Mouse (Mus musculus): ENCODE data around the gene Myh9. TPM values are rescaled to one million over a fixed set of nuclear protein-coding genes. Genes with fewer than 3 reads are reported as not detected.

Gene Myh9
- total and polyA plus RNA-seq, 2 experiments from 2014 or later: 9.1 to 33.6 TPM

- 75% methylated on average over 14 of the region's 14 CpGs for WGBS
- Histone ChIP-seq H3K9me3 (ENCODE audit: low read length) (no peaks in the 10 kb centered on the region), H3K27ac (peak overlapping the region; percentile 70), H3K4me2 (ENCODE audit: low read depth, low read length) (no peak overlapping the region), H3K4me3 (ENCODE audit: low read length) (no peak overlapping the region), H3K4me1 (ENCODE audit: insufficient read depth, low read length) (peaks cover 14% of the 10 kb centered on the region), H3K27me3 (ENCODE audit: insufficient read depth, low read length) (no peaks in the 10 kb centered on the region), H3K36me3 (ENCODE audit: insufficient read depth, low read length) (peaks cover 3% of the 10 kb centered on the region; the same call in 1 of the 2 replicates), H3K9ac (replicated peaks; ENCODE audit: low read length) (no peak overlapping the region; the same call in 1 of the 2 replicates)
- TF ChIP-seq CTCF (IDR thresholded peaks at IDR 0.05; ENCODE audit: low read depth): no peak
- DNase-seq (ENCODE audit: low spot score): no peak
- no peak; the same call in 1 of the 2 replicates for ATAC-seq
Measured at GRCm38 (mm10) chr15:77797609-77798411, 44.2 kb downstream of the Myh9 start.

DNA sequence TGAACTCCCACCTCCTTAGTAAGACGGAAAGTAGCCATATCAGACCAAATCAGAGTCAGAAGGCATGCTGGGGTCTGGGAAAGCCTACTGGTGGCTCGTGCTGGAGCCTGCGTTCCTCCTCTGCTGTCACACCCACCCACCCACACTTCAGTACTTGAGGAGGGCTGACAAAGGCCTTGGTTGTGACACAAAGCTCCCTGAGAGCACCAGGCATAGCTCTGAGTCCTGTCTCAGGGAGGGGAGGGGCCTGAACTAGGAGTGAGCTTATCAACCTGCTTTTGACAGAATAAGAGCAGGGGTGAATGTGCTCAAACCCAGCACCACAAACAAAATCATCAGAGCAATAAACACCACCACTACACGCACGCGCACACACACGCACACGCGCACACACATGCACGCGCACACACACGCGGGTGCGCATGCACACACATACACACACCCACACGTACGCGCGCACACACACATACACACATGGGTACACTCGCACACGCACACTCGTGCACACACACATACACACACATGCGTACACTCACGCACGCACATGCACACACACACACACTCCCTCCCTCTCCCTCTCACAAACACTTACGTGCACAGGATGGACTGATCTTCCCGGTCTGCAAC lies 45.5 kb downstream of the Myh9 start:
- WGBS: 94% methylated on average over 26 of the region's 26 CpGs

DNA sequence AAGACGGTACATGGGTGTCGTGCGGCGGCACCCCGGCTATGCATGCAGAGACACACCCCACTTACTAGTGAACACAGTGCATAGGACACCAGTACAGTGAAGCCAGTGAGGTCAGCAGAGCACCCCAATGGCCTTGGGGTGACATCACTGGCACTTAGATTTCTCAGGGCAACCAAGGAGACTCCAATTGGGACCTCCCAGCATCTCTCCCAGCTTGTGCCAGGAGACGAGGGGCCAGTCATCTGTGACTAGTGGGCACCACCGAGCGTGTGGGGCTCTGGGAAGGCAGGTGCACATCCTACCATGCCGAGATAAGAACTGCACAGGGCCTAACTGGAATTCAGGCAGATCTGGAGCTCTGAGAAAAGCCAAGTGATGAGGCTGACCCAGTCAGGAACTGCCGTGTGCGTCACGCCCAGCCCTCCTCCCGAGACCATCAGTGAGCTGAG lies 47.0 kb downstream of the Myh9 start:
- no peak overlapping the region for H3K4me3 ChIP-seq (ENCODE audit: low read length)
- no peak overlapping the region for H3K9ac ChIP-seq (replicated peaks; ENCODE audit: low read length)
- WGBS: 84% methylated on average over 13 of the region's 13 CpGs
- DNase-seq (ENCODE audit: low spot score) (no peak), ATAC-seq (no peak)
- H3K4me1 ChIP-seq (ENCODE audit: insufficient read depth, low read length): peaks cover 14% of the 10 kb centered on the region
- H3K27ac ChIP-seq: no peak overlapping the region
- H3K9me3 ChIP-seq (ENCODE audit: low read length): no peaks in the 10 kb centered on the region
- peaks cover 24% of the 10 kb centered on the region for H3K36me3 ChIP-seq (ENCODE audit: insufficient read depth, low read length)
- no peak overlapping the region for H3K4me2 ChIP-seq (ENCODE audit: low read depth, low read length)
- no peaks in the 10 kb centered on the region for H3K27me3 ChIP-seq (ENCODE audit: insufficient read depth, low read length)
- no peak for TF ChIP-seq CTCF (IDR thresholded peaks at IDR 0.05; ENCODE audit: low read depth)

More for the DNA sequence above, 45.5 kb downstream of the Myh9 start:
- Histone ChIP-seq H3K4me1 (ENCODE audit: insufficient read depth, low read length) (peaks cover 14% of the 10 kb centered on the region), H3K27me3 (ENCODE audit: insufficient read depth, low read length) (no peaks in the 10 kb centered on the region), H3K9me3 (ENCODE audit: low read length) (no peaks in the 10 kb centered on the region), H3K36me3 (ENCODE audit: insufficient read depth, low read length) (peaks cover 8% of the 10 kb centered on the region; the same call in 1 of the 2 replicates), H3K27ac (no peak overlapping the region), H3K4me3 (ENCODE audit: low read length) (no peak overlapping the region), H3K9ac (replicated peaks; ENCODE audit: low read length) (no peak overlapping the region), H3K4me2 (ENCODE audit: low read depth, low read length) (no peak overlapping the region)
- no peak for ATAC-seq
- TF ChIP-seq CTCF (IDR thresholded peaks at IDR 0.05; ENCODE audit: low read depth): no peak
- no peak for DNase-seq (ENCODE audit: low spot score)

GRCm38 (mm10) chr15:77794138-77794907 lies 47.7 kb downstream of the Myh9 start:
- H3K27me3 ChIP-seq (ENCODE audit: insufficient read depth, low read length): no peaks in the 10 kb centered on the region
- H3K4me1 ChIP-seq (ENCODE audit: insufficient read depth, low read length): peaks cover 14% of the 10 kb centered on the region
- 88% methylated on average over 13 of the region's 13 CpGs for WGBS
- no peak for ATAC-seq
- no peaks in the 10 kb centered on the region for H3K9me3 ChIP-seq (ENCODE audit: low read length)
- no peak overlapping the region for H3K4me2 ChIP-seq (ENCODE audit: low read depth, low read length)
- no peak overlapping the region for H3K9ac ChIP-seq (replicated peaks; ENCODE audit: low read length)
- H3K27ac ChIP-seq: no peak overlapping the region
- no peak for TF ChIP-seq CTCF (IDR thresholded peaks at IDR 0.05; ENCODE audit: low read depth)
- no peak overlapping the region for H3K4me3 ChIP-seq (ENCODE audit: low read length)
- DNase-seq (ENCODE audit: low spot score): no peak
- H3K36me3 ChIP-seq (ENCODE audit: insufficient read depth, low read length): peaks cover 27% of the 10 kb centered on the region

GRCm38 (mm10) chr15:77793554-77793953 lies 48.4 kb downstream of the Myh9 start:
- Histone ChIP-seq H3K9ac (replicated peaks; ENCODE audit: low read length) (no peak overlapping the region), H3K36me3 (ENCODE audit: insufficient read depth, low read length) (peaks cover 27% of the 10 kb centered on the region), H3K27me3 (ENCODE audit: insufficient read depth, low read length) (no peaks in the 10 kb centered on the region), H3K9me3 (ENCODE audit: low read length) (no peaks in the 10 kb centered on the region), H3K4me2 (ENCODE audit: low read depth, low read length) (no peak overlapping the region), H3K4me1 (ENCODE audit: insufficient read depth, low read length) (peaks cover 8% of the 10 kb centered on the region), H3K27ac (no peak overlapping the region), H3K4me3 (ENCODE audit: low read length) (no peak overlapping the region)
- ATAC-seq: no peak
- 82% methylated on average over 7 of the region's 7 CpGs for WGBS
- no peak for DNase-seq (ENCODE audit: low spot score)
- TF ChIP-seq CTCF (IDR thresholded peaks at IDR 0.05; ENCODE audit: low read depth): no peak

DNA sequence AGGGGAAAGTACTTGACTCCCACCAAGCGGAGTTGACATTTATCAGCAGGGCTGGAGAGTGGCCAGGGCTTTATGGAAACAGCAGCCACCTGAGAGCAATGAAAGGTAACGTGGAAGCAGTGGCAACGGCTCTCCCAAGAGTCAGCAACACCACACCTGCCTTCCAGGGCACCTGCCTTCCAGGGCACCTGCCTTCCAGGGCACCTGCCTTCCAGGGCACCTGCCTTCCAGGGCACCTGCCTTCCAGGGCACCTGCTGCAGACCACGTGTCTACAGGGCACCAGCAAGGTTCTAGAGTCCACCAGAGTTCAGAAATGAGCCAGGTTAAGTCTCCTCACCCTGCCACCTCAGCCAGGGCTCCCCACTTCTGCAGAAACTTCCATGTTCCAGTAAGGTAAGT lies 48.9 kb downstream of the Myh9 start:
- Histone ChIP-seq H3K9ac (replicated peaks; ENCODE audit: low read length) (no peak overlapping the region), H3K27ac (no peak overlapping the region), H3K4me2 (ENCODE audit: low read depth, low read length) (no peak overlapping the region), H3K27me3 (ENCODE audit: insufficient read depth, low read length) (no peaks in the 10 kb centered on the region), H3K9me3 (ENCODE audit: low read length) (no peaks in the 10 kb centered on the region), H3K36me3 (ENCODE audit: insufficient read depth, low read length) (peaks cover 27% of the 10 kb centered on the region), H3K4me3 (ENCODE audit: low read length) (no peak overlapping the region), H3K4me1 (ENCODE audit: insufficient read depth, low read length) (peaks cover 3% of the 10 kb centered on the region)
- ATAC-seq: no peak
- no peak for DNase-seq (ENCODE audit: low spot score)
- WGBS: 84% methylated on average over 4 of the region's 4 CpGs
- TF ChIP-seq CTCF (IDR thresholded peaks at IDR 0.05; ENCODE audit: low read depth): no peak

Data from hindbrain, postnatal 0 days (tissue).